Mouse (Mus musculus) erythroblast, embryonic 14.5 days (primary cell): ENCODE measurements around the gene Diras2. TPM values are rescaled to one million over a fixed set of nuclear protein-coding genes. Genes with fewer than 3 reads are reported as not detected.

Source experiments
- H3K27me3 ChIP-seq: 2 replicates; pipeline ENCODE4 v1.6.1; 2012; ENCODE audit warnings: inconsistent platforms; ENCODE audit not compliant: control insufficient read depth
- H3K36me3 ChIP-seq: 2 replicates; pipeline ENCODE4 v1.6.1; 2012; ENCODE audit warnings: mild to moderate bottlenecking, inconsistent platforms; ENCODE audit not compliant: control insufficient read depth
- H3K4me1 ChIP-seq: 2 replicates; pipeline ENCODE4 v1.6.1; 2012; ENCODE audit warnings: inconsistent platforms; ENCODE audit not compliant: control insufficient read depth
- H3K4me3 ChIP-seq: replicated peaks from 2 replicates; pipeline ENCODE3; 2012; ENCODE audit warnings: moderate library complexity, mild to moderate bottlenecking, inconsistent platforms
- H3K9me3 ChIP-seq: 2 replicates; pipeline ENCODE4 v1.6.1; 2012; ENCODE audit warnings: low read length, inconsistent platforms, mixed read lengths; ENCODE audit not compliant: control insufficient read depth
- GATA1 ChIP-seq: IDR thresholded peaks from 2 replicates; pipeline ENCODE4 v1.6.1; 2012; ENCODE audit warnings: low read length, inconsistent platforms, mixed read lengths
- TAL1 ChIP-seq: IDR thresholded peaks from 3 replicates; pipeline ENCODE4 v1.6.1; 2012; ENCODE audit warnings: low read length, inconsistent platforms, mixed read lengths
- polyA plus RNA-seq: library from polyadenylated mRNA; stranded (reverse); fragments of >175 nt; gene quantifications from 2 replicates; pipeline ENCODE4 v1.2.3, GENCODE M21; 2012

The Diras2 gene
- polyA plus RNA-seq, 1 experiment, result not detected

GRCm38 (mm10) chr13:52541385-52542035 lies 10.4 kb upstream of the Diras2 start:
- no peak for TF ChIP-seq TAL1
- TF ChIP-seq GATA1, result no peak
- no peaks in the 10 kb centered on the region for H3K4me1 ChIP-seq
- H3K27me3 ChIP-seq, result no peaks in the 10 kb centered on the region
- no peaks in the 10 kb centered on the region for H3K36me3 ChIP-seq
- H3K4me3 ChIP-seq, result no peak overlapping the region
- no peaks in the 10 kb centered on the region for H3K9me3 ChIP-seq

GRCm38 (mm10) chr13:52539461-52539860 lies 8.4 kb upstream of the Diras2 start:
- TF ChIP-seq TAL1, result no peak
- no peak for TF ChIP-seq GATA1
- H3K4me3 ChIP-seq, result no peak overlapping the region
- H3K9me3 ChIP-seq, result no peaks in the 10 kb centered on the region
- no peaks in the 10 kb centered on the region for H3K4me1 ChIP-seq
- H3K27me3 ChIP-seq, result no peaks in the 10 kb centered on the region
- H3K36me3 ChIP-seq, result no peaks in the 10 kb centered on the region

- TF ChIP-seq TAL1, result no peak
- no peak for TF ChIP-seq GATA1
- H3K36me3 ChIP-seq, result no peaks in the 10 kb centered on the region
- H3K4me3 ChIP-seq, result no peak overlapping the region
- no peaks in the 10 kb centered on the region for H3K27me3 ChIP-seq
- no peaks in the 10 kb centered on the region for H3K9me3 ChIP-seq
- H3K4me1 ChIP-seq, result no peaks in the 10 kb centered on the region
These were observed 7.6 kb upstream of the Diras2 start for GRCm38 (mm10) chr13:52538588-52539116.

- H3K9me3 ChIP-seq, result no peaks in the 10 kb centered on the region
- H3K36me3 ChIP-seq, result no peaks in the 10 kb centered on the region
- no peaks in the 10 kb centered on the region for H3K27me3 ChIP-seq
- H3K4me3 ChIP-seq, result no peak overlapping the region
- no peaks in the 10 kb centered on the region for H3K4me1 ChIP-seq
- TF ChIP-seq GATA1 (no peak), TAL1 (no peak)
These were observed 6.9 kb upstream of the Diras2 start for GRCm38 (mm10) chr13:52537754-52538587.

- Histone ChIP-seq H3K9me3 (no peaks in the 10 kb centered on the region), H3K27me3 (peaks cover 3% of the 10 kb centered on the region), H3K4me1 (peaks cover under 1% of the 10 kb centered on the region; the same call in 1 of the 2 replicates), H3K4me3 (no peak overlapping the region), H3K36me3 (no peaks in the 10 kb centered on the region)
- TF ChIP-seq GATA1, result no peak
- no peak for TF ChIP-seq TAL1
These were observed 4.5 kb upstream of the Diras2 start for GRCm38 (mm10) chr13:52535542-52535941.

- Histone ChIP-seq H3K4me1 (peaks cover 3% of the 10 kb centered on the region; the same call in 1 of the 2 replicates), H3K9me3 (no peaks in the 10 kb centered on the region), H3K4me3 (no peak overlapping the region), H3K27me3 (peaks cover 18% of the 10 kb centered on the region), H3K36me3 (no peaks in the 10 kb centered on the region)
- TF ChIP-seq TAL1 (no peak), GATA1 (no peak)
These were observed 2.6 kb upstream of the Diras2 start for GRCm38 (mm10) chr13:52533644-52534043.

GRCm38 (mm10) chr13:52530008-52530945 lies 802 bp downstream of the Diras2 start:
- no peaks in the 10 kb centered on the region for H3K9me3 ChIP-seq
- peaks cover 3% of the 10 kb centered on the region; the same call in 1 of the 2 replicates for H3K4me1 ChIP-seq
- TF ChIP-seq TAL1, result no peak
- no peak for TF ChIP-seq GATA1
- H3K4me3 ChIP-seq, result peak overlapping the region; percentile 29
- peaks cover 19% of the 10 kb centered on the region for H3K27me3 ChIP-seq
- H3K36me3 ChIP-seq, result no peaks in the 10 kb centered on the region

GRCm38 (mm10) chr13:52529188-52529972 lies 1.7 kb downstream of the Diras2 start:
- no peaks in the 10 kb centered on the region for H3K9me3 ChIP-seq
- H3K4me3 ChIP-seq, result no peak overlapping the region
- H3K4me1 ChIP-seq, result peaks cover 3% of the 10 kb centered on the region; the same call in 1 of the 2 replicates
- TF ChIP-seq TAL1 (no peak), GATA1 (no peak)
- H3K27me3 ChIP-seq, result peaks cover 19% of the 10 kb centered on the region
- H3K36me3 ChIP-seq, result no peaks in the 10 kb centered on the region
